Mouse (Mus musculus) urinary bladder, postnatal 4 days (tissue): ENCODE results near the gene Ramac.

Experiments used
- DNase-seq, 2 experiments: peaks; one replicate each; pipeline ENCODE4 v3.0.0; 2021 to 2022; ENCODE audit warnings: low spot score in 2 of 2

Gene Ramac

GRCm38 (mm10) chr7:81777667-81778218 lies 15.0 kb downstream of the Ramac start:
- DNase-seq, result no peak

DNA sequence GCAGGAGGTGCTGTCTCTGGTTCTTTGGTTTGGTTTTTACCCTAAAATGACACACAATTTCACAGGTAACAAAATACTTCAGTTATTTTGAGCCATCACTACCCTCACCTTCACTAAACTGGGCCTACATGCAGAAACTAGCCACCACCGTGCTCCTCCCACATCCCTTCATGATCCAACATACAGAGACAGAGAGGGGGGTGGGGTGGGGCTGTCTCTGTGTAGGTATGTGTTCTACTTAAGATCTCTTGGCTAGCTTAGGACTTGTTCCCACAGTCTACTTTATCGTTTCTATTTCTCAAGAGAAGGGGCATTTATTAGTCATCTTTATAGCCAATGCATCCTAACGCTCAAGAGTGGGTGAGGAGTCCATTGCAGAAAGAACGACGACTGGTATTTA lies 25.8 kb downstream of the Ramac start:
- no peak for DNase-seq

DNA sequence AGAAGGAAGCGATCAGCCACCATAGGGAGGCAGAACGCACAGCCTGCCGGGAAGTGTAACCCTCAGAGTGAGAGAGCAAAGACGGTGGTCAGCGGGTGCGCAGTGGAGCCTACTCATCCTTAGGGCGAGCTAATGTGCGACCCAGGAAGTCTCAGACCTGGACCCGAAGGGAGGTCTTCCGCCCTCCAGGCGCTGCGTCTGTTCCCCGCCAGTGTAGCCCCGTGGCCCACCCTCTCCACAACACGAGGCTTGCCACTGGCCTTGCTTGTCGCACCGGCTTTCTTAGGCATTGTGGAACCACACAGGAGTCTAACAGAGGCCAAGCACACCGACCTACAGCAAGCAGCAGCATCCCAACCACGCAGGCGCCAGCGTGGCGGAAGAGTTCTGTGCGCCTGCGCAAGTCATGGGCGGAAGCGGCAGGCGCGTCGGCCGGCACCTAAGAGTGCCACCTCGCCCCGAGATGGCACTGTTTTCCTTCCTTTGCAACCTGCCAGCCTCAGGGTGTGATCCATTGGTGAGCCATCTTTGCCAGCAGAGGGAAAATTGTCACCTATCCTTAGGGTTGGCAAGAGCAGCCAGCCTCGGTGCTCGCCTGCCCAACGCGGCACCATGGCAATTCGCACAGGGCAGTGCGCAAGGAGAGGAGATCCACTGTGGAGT lies 26.5 kb downstream of the Ramac start, which contains the start of gene 3110040N11Rik:
Gene 3110040N11Rik (minus strand): TSS at position 384 of the 663 bp plus-strand sequence.
- DNase-seq, result peak; percentile 73 to 78

DNA sequence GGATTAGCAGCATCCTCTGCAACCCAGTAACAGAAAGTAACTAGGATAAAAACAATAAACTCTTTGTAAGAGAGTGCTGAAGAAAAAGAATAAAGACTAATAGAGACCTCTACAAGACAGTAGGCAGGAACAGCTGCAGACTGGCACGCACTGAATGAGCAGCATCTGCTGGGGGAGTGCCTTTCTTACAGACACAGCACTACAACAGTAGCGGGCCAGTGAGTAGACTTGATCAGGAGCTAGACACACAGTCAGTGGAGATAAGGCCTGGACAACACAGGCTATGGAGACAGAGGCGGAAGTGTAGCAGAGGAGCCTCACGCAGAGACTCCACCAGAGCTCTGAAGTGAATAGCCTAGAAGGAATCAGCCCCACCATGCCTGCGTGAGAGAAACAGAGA lies 43.3 kb downstream of the Ramac start:
- no peak for DNase-seq
